Mouse (Mus musculus) forebrain, postnatal 0 days (tissue): Measurements from ENCODE around the gene Gpr87. TPM values are rescaled to one million over a fixed set of nuclear protein-coding genes. Genes with fewer than 3 reads are reported as not detected.
"Not testable (repeated sequence)": the region's sequence is repeated elsewhere in the genome, so short reads cannot be mapped to it uniquely, and the experiment has no call there.

Experiments
- ATAC-seq: fragments of 200-750 bp; cut with Nextera tagmentation; 2 replicates; pipeline ENCODE4 v1.8.0; 2017; ENCODE audit warnings: mild to moderate bottlenecking, moderate library complexity
- DNase-seq: peaks from one replicate; pipeline ENCODE4 v3.0.0-alpha.2; 2015
- H3K27ac ChIP-seq: fragments of 300-500 bp; sonication (generic); 2 replicates; pipeline ENCODE4 v1.5.1; 2014; ENCODE audit warnings: low read depth, mild to moderate bottlenecking, antibody characterized with exemption, low read length, moderate library complexity, mixed read lengths
- H3K27me3 ChIP-seq: fragments of 300-500 bp; sonication (generic); 2 replicates; pipeline ENCODE4 v1.6.1; 2014; ENCODE audit warnings: mild to moderate bottlenecking, low read length, mixed read lengths; ENCODE audit not compliant: insufficient read depth
- H3K36me3 ChIP-seq: fragments of 300-500 bp; sonication (generic); 2 replicates; pipeline ENCODE4 v1.6.1; 2014; ENCODE audit warnings: mild to moderate bottlenecking, moderate library complexity; ENCODE audit not compliant: insufficient read depth
- H3K4me1 ChIP-seq: fragments of 300-500 bp; sonication (generic); 2 replicates; pipeline ENCODE4 v1.6.1; 2014; ENCODE audit warnings: antibody characterized with exemption; ENCODE audit not compliant: insufficient read depth
- H3K4me2 ChIP-seq: fragments of 300-500 bp; sonication (generic); 2 replicates; pipeline ENCODE4 v1.6.1; 2014; ENCODE audit warnings: low read depth, mild to moderate bottlenecking, moderate library complexity
- H3K4me3 ChIP-seq: fragments of 300-500 bp; sonication (generic); 2 replicates; pipeline ENCODE4 v1.5.1; 2014; ENCODE audit warnings: low read depth, low read length, mixed read lengths
- H3K9ac ChIP-seq: fragments of 300-500 bp; sonication (generic); 2 replicates; pipeline ENCODE4 v1.6.1; 2014; ENCODE audit warnings: mild to moderate bottlenecking
- H3K9me3 ChIP-seq: fragments of 300-500 bp; sonication (generic); 2 replicates; pipeline ENCODE4 v1.6.1; 2016; ENCODE audit warnings: low read length
- CTCF ChIP-seq: sonication (generic); IDR thresholded peaks from 2 replicates; pipeline ENCODE4 v1.5.1; 2016; ENCODE audit warnings: antibody characterized with exemption, control low read depth, low read depth
- WGBS: fragments of 180-500 bp; shearing (Covaris S2); extraction: QIAGEN DNeasy Blood & Tissue Kit; methylation state at CpG from one replicate; pipeline ENCODE4 v1.1.7; 2014; 5-methylcytosine and 5-hydroxymethylcytosine counted together
- polyA plus RNA-seq: library from polyadenylated mRNA; unstranded; fragments of >200 nt; fragmentation: Nextera tagmentation; extraction: Ambion mirVana; gene quantifications from 2 replicates; pipeline ENCODE4 v1.2.1, GENCODE M21; 2015
- total RNA-seq: library from RNA; depleted of rRNA; stranded (reverse); fragments of >200 nt; gene quantifications from 2 replicates; pipeline ENCODE4 v1.2.3, GENCODE M21; 2014

Gpr87 gene
- total and polyA plus RNA-seq, 2 experiments from 2014 or later = not detected

- no peaks in the 10 kb centered on the region for H3K36me3 ChIP-seq
- no peak overlapping the region for H3K4me2 ChIP-seq
- no peak for DNase-seq
- H3K4me1 ChIP-seq = no peaks in the 10 kb centered on the region
- TF ChIP-seq CTCF = no peak
- no peaks in the 10 kb centered on the region for H3K27me3 ChIP-seq
- H3K4me3 ChIP-seq = no peak overlapping the region
- H3K9ac ChIP-seq = no peak overlapping the region
- H3K27ac ChIP-seq = no peak overlapping the region
- H3K9me3 ChIP-seq = no peaks in the 10 kb centered on the region
- 90% methylated on average over 2 of the region's 2 CpGs for WGBS
- ATAC-seq = no peak
Measured at GRCm38 (mm10) chr3:59154888-59155287, 40.0 kb downstream of the Gpr87 start.

DNA sequence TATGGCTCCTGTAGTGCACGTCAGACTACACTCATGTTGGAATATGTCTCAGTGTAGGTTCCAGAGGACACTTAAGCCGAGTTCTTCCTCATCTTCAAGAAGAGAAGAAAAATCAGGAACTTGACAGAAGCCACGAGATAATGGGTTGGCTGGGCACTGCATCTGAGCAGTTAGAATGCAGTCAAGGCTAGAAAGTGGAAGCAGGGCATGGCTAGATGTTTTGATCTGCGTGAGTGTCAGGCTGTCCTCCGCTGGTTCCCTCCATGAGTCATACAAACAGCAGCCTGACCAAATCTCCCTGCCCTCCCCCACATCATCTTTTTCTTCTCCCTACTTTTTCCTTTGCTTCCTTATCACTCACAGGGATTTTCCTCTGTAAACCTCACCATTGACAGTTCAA, 41.5 kb downstream of the Gpr87 start, which contains the start of gene P2ry14:
TSS of gene P2ry14 (minus strand) at position 195 of the 400 bp plus-strand sequence.
- no peaks in the 10 kb centered on the region for H3K4me1 ChIP-seq
- no peak within 1 kb of the TSS for H3K27ac ChIP-seq
- H3K9ac ChIP-seq = no peak within 1 kb of the TSS
- no peaks in the 10 kb centered on the region for H3K27me3 ChIP-seq
- no peaks in the 10 kb centered on the region for H3K36me3 ChIP-seq
- TF ChIP-seq CTCF = no peak
- H3K4me2 ChIP-seq = no peak within 1 kb of the TSS
- H3K4me3 ChIP-seq = no peak within 1 kb of the TSS
- ATAC-seq (no peak), DNase-seq (no peak)
- WGBS = 88% methylated on average over 5 of the region's 5 CpGs
- H3K9me3 ChIP-seq = no peaks in the 10 kb centered on the region

GRCm38 (mm10) chr3:59150624-59151023, 44.3 kb downstream of the Gpr87 start:
- H3K4me2 ChIP-seq = no peak overlapping the region
- 99% methylated on average over 2 of the region's 2 CpGs for WGBS
- no peaks in the 10 kb centered on the region for H3K36me3 ChIP-seq
- no peaks in the 10 kb centered on the region for H3K9me3 ChIP-seq
- no peaks in the 10 kb centered on the region for H3K27me3 ChIP-seq
- no peak overlapping the region for H3K4me3 ChIP-seq
- H3K9ac ChIP-seq = no peak overlapping the region
- H3K4me1 ChIP-seq = no peaks in the 10 kb centered on the region
- no peak for TF ChIP-seq CTCF
- ATAC-seq (no peak), DNase-seq (no peak)
- H3K27ac ChIP-seq = no peak overlapping the region

GRCm38 (mm10) chr3:59149646-59150045, 45.3 kb downstream of the Gpr87 start:
- Histone ChIP-seq H3K4me1 (no peaks in the 10 kb centered on the region), H3K4me2 (no peak overlapping the region), H3K27ac (no peak overlapping the region), H3K27me3 (no peaks in the 10 kb centered on the region), H3K36me3 (no peaks in the 10 kb centered on the region), H3K9ac (no peak overlapping the region), H3K4me3 (no peak overlapping the region), H3K9me3 (no peaks in the 10 kb centered on the region)
- ATAC-seq (no peak), DNase-seq (no peak)
- TF ChIP-seq CTCF = no peak

- Histone ChIP-seq H3K4me1 (no peaks in the 10 kb centered on the region), H3K27me3 (no peaks in the 10 kb centered on the region), H3K4me3 (no peak overlapping the region), H3K36me3 (no peaks in the 10 kb centered on the region), H3K9me3 (no peaks in the 10 kb centered on the region), H3K27ac (no peak overlapping the region), H3K9ac (no peak overlapping the region), H3K4me2 (no peak overlapping the region)
- no peak for TF ChIP-seq CTCF
- 56% methylated on average over 5 of the region's 5 CpGs for WGBS
- DNase-seq (no peak), ATAC-seq (no peak)
Measured at GRCm38 (mm10) chr3:59145194-59145593, 49.7 kb downstream of the Gpr87 start.

DNA sequence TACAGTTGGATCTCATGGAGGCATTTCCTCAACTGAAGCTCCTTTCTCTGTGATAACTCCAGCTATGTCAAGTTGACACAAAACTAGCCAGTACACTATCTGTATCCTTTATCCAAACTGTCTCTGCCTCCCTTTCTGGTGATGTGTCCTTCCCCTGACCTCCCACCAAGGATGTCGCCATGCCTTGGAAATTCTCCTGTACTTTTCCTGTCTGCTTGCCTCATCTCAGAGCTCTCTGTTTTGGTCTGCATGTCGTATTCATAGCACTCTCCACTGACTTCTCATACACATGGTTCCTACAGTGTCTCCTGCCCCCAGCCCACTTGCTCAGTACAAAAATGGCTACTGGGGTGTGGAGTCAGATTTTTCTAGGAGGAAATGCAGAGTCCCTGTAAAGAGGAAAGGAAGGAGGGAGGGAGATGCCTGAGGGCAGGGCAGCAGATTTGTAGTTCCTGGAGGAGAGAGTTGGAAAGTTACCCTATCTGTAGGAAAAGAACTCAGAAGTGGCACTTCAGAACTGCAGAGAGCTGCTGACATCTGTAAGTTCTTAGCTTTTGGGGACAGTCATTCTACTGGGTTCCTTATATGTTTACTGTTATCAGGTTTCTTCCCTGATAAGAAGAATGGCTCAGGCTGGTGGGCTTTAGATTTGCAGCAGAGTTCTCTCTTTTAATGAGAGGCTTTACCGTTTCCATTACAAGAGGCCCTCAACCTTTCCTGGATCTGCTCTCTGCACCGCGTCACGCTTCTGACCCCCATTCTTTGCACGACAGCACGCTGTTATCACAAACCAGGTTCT, 53.2 kb downstream of the Gpr87 start:
- no peaks in the 10 kb centered on the region for H3K9me3 ChIP-seq
- H3K4me1 ChIP-seq = no peaks in the 10 kb centered on the region
- TF ChIP-seq CTCF = no peak
- no peak overlapping the region for H3K9ac ChIP-seq
- H3K27me3 ChIP-seq = no peaks in the 10 kb centered on the region
- no peak overlapping the region for H3K27ac ChIP-seq
- no peak overlapping the region for H3K4me2 ChIP-seq
- WGBS = 82% methylated on average over 8 of the region's 8 CpGs
- no peak for DNase-seq
- ATAC-seq = no peak
- H3K4me3 ChIP-seq = no peak overlapping the region
- H3K36me3 ChIP-seq = no peaks in the 10 kb centered on the region

GRCm38 (mm10) chr3:59140941-59141340, 54.0 kb downstream of the Gpr87 start:
- not testable (repeated sequence) for H3K9ac ChIP-seq, DNase-seq, H3K4me2 ChIP-seq, H3K36me3 ChIP-seq, H3K4me1 ChIP-seq, H3K9me3 ChIP-seq, H3K4me3 ChIP-seq, ATAC-seq, H3K27ac ChIP-seq, H3K27me3 ChIP-seq
- WGBS = 91% methylated on average over 4 of the region's 4 CpGs
